Mouse (Mus musculus): ENCODE data around the gene Zfp689.
"Not testable (repeated sequence)": the region's sequence is repeated elsewhere in the genome, so short reads cannot be mapped to it uniquely, and the experiment has no call there.

Zfp689 gene

GRCm38 (mm10) chr7:127404101-127404500 is 44.9 kb downstream of the Zfp689 start:
- DNase-seq (ENCODE audit: low read depth, low spot score): not testable (repeated sequence)

GRCm38 (mm10) chr7:127402980-127403379 is 46.0 kb downstream of the Zfp689 start:
- no peak for DNase-seq (ENCODE audit: low read depth, low spot score)

- no peak for DNase-seq (ENCODE audit: low read depth, low spot score)
Measured at GRCm38 (mm10) chr7:127400355-127400754, 48.6 kb downstream of the Zfp689 start.

GRCm38 (mm10) chr7:127393944-127394333 is 55.0 kb downstream of the Zfp689 start:
- no peak for DNase-seq (ENCODE audit: low read depth, low spot score)

GRCm38 (mm10) chr7:127393157-127393943 is 55.6 kb downstream of the Zfp689 start, which contains the start of gene E430018J23Rik:
TSS of gene E430018J23Rik (minus strand) at chr7:127393629.
- peak; percentile 72 for DNase-seq (ENCODE audit: low read depth, low spot score)

- DNase-seq (ENCODE audit: low read depth, low spot score): no peak
Measured at GRCm38 (mm10) chr7:127392251-127392824, 56.6 kb downstream of the Zfp689 start.
